In genomic region chr6:66896921-66897645, GRCm38 (mm10) we compare ENCODE assay signal across 8 mouse cellular contexts. TPM values are rescaled to one million over a fixed set of nuclear protein-coding genes. Genes with fewer than 3 reads are reported as not detected.
DNase-seq lines count a peak whose midpoint lies in the region; ATAC-seq and TF ChIP-seq lines count a peak whose summit lies in the region.

No protein-coding gene starts in this region.

- DNase-seq in cerebellum, adult 2 months, result peak; percentile 17 to 26
- peak; percentile 21 for DNase-seq in ES-CJ7 (ENCODE audit: low read depth, low spot score)
- peak; percentile 17 for DNase-seq in embryo, embryonic 11.5 days (ENCODE audit: low read depth, low spot score)
- DNase-seq in kidney, postnatal 14 days, result peak; percentile 64
- peak; percentile 56 for DNase-seq in lung, postnatal 25 days (ENCODE audit: low spot score)
- DNase-seq in retina, postnatal 1 day, result peak; percentile 54

- H3K9me3 ChIP-seq in heart, embryonic 14.5 days (ENCODE audit: control insufficient read depth, low read length), result no peaks in the 10 kb centered on the region

- 9% methylated on average over 25 of the region's 25 CpGs for WGBS in cerebellum, adult 2 months
- 4% methylated on average over 25 of the region's 25 CpGs for WGBS in heart, embryonic 14.5 days

- no peaks in the 10 kb centered on the region for H3K4me1 ChIP-seq in cerebellum, adult 2 months (ENCODE audit: control insufficient read depth, insufficient read depth, low read length)
- peaks cover 2 to 8% of the 10 kb centered on the region in 2 experiments; a peak in 3 of 4 replicates for H3K4me1 ChIP-seq in heart, embryonic 14.5 days (ENCODE audit: control insufficient read depth in 2 of 2, insufficient read depth in 2 of 2, low read length in 2 of 2)

- peak overlapping the region; percentile 82 for H3K9ac ChIP-seq in heart, embryonic 14.5 days (ENCODE audit: low read length)

- H3K4me3 ChIP-seq in cerebellum, adult 2 months (replicated peaks; ENCODE audit: insufficient read depth, low read depth, low read length), result peak overlapping the region; percentile 74
- peak overlapping the region; percentile 68 to 83 for H3K4me3 ChIP-seq in heart, embryonic 14.5 days (ENCODE audit: control insufficient read depth in 1 of 2, insufficient read depth in 1 of 2, low read depth in 1 of 2, low read length in 2 of 2)

- no peaks in the 10 kb centered on the region for H3K36me3 ChIP-seq in heart, embryonic 14.5 days (ENCODE audit: control insufficient read depth, insufficient read depth, low read length)

- ATAC-seq in cerebellum, adult (ENCODE audit: insufficient number of reproducible peaks, low FRiP score, low TSS enrichment), result no peak
- no peak for ATAC-seq in heart, embryonic 14.5 days (ENCODE audit: insufficient number of reproducible peaks, insufficient read depth, low FRiP score, low read depth)

- H3K4me2 ChIP-seq in heart, embryonic 14.5 days (ENCODE audit: low read length), result peak overlapping the region; percentile 70

- TF ChIP-seq POLR2A in cerebellum, adult 2 months (IDR thresholded peaks at IDR 0.05; ENCODE audit: borderline replicate concordance, insufficient read depth, low read length), result no peak

- TF ChIP-seq CTCF in cerebellum, adult 2 months (IDR thresholded peaks at IDR 0.05; ENCODE audit: borderline replicate concordance, insufficient read depth, low read depth, low read length), result no peak

- no peaks in the 10 kb centered on the region for H3K27me3 ChIP-seq in cerebellum, adult 2 months (ENCODE audit: control insufficient read depth, insufficient read depth, low read length)
- no peaks in the 10 kb centered on the region for H3K27me3 ChIP-seq in heart, embryonic 14.5 days (ENCODE audit: control insufficient read depth, insufficient read depth, low read length)

- H3K27ac ChIP-seq in cerebellum, adult 2 months (ENCODE audit: insufficient read depth, low read length), result no peak overlapping the region
- H3K27ac ChIP-seq in heart, embryonic 14.5 days (replicated peaks in 1 of 2; ENCODE audit: control insufficient read depth in 1 of 2, insufficient read depth in 1 of 2, low read depth in 2 of 2, low read length in 2 of 2), result peak overlapping the region; percentile 4 to 15; a peak in 2 of 4 replicates

RNA-seq across cellular contexts. Expression of gene Gng12, which starts 0.9 kb away (rescaled TPM):
- polyA plus RNA-seq in cerebellum, adult 2 months (2012; rRNA removed), result 38.1 and 40.1 TPM in 2 replicates
- 72.4 and 73.9 TPM in 2 replicates for polyA plus RNA-seq in heart, embryonic 14.5 days (2014; fragmentation: Nextera tagmentation; extraction: Ambion mirVana)
